Mouse (Mus musculus) megakaryocyte, embryonic 14.5 days (primary cell): Measurements from ENCODE around the gene Pigg. TPM values are rescaled to one million over a fixed set of nuclear protein-coding genes. Genes with fewer than 3 reads are reported as not detected.

ENCODE experiments used
- H3K27me3 ChIP-seq: replicated peaks from 2 replicates; pipeline ENCODE3; 2012; ENCODE audit warnings: inconsistent platforms
- H3K36me3 ChIP-seq: replicated peaks from 2 replicates; pipeline ENCODE3; 2012; ENCODE audit warnings: low read length, inconsistent platforms, mixed read lengths
- H3K4me1 ChIP-seq: 2 replicates; pipeline ENCODE4 v1.6.1; 2012; ENCODE audit warnings: inconsistent platforms
- H3K4me3 ChIP-seq: replicated peaks from 2 replicates; pipeline ENCODE3; 2012; ENCODE audit warnings: moderate library complexity, mild to moderate bottlenecking, inconsistent platforms
- H3K9me3 ChIP-seq: 2 replicates; pipeline ENCODE4 v1.6.1; 2012; ENCODE audit warnings: inconsistent platforms
- FLI1 ChIP-seq: IDR thresholded peaks from 2 replicates; pipeline ENCODE4 v1.6.1; 2012; ENCODE audit warnings: low read length, inconsistent platforms, mixed read lengths
- GATA1 ChIP-seq: IDR thresholded peaks from 3 replicates; pipeline ENCODE4 v1.6.1; 2012; ENCODE audit warnings: mixed read lengths, low read length, inconsistent platforms, borderline replicate concordance
- polyA plus RNA-seq: library from polyadenylated mRNA; stranded (reverse); fragments of >175 nt; gene quantifications from 2 replicates; pipeline ENCODE4 v1.2.3, GENCODE M21; 2012; ENCODE audit warnings: low replicate concordance; ENCODE audit not compliant: insufficient read depth

Gene Pigg
- polyA plus RNA-seq, 1 experiment = 0.55 TPM

- H3K4me1 ChIP-seq = peaks cover 39% of the 10 kb centered on the region
- H3K36me3 ChIP-seq = peaks cover 64% of the 10 kb centered on the region
- H3K9me3 ChIP-seq = peaks cover 14% of the 10 kb centered on the region
- TF ChIP-seq FLI1 (no peak), GATA1 (no peak)
- no peak overlapping the region for H3K4me3 ChIP-seq
- H3K27me3 ChIP-seq = peaks cover 10% of the 10 kb centered on the region
These were observed 37.2 kb downstream of the Pigg start for GRCm38 (mm10) chr5:108349511-108350148.

DNA sequence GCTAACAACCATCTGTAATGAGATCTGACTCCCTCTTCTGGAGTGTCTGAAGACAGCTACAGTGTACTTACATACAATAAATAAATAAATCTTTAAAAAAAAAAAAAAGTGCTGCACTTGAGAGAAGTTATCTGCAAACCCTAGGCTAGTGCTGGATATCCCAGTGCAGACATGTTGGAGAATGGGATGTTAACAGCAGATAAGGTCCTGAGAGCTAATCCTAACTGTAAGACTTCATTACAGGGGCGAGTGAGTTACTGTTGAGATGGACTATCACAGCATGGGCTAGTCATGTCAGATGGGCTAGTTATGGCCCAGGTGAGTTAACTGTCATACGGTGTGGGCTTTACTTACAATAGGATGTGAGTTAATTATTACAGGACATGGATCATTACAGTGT is 41.6 kb downstream of the Pigg start:
- Histone ChIP-seq H3K9me3 (peaks cover 22% of the 10 kb centered on the region), H3K36me3 (peaks cover 40% of the 10 kb centered on the region), H3K4me3 (no peak overlapping the region), H3K27me3 (no peaks in the 10 kb centered on the region), H3K4me1 (peaks cover 31% of the 10 kb centered on the region)
- no peak for TF ChIP-seq GATA1
- TF ChIP-seq FLI1 = no peak

- peaks cover 16% of the 10 kb centered on the region for H3K36me3 ChIP-seq
- H3K4me3 ChIP-seq = no peak overlapping the region
- H3K27me3 ChIP-seq = no peaks in the 10 kb centered on the region
- H3K4me1 ChIP-seq = peaks cover 61% of the 10 kb centered on the region
- peaks cover 14% of the 10 kb centered on the region for H3K9me3 ChIP-seq
- TF ChIP-seq FLI1 (no peak), GATA1 (no peak)
These were observed 45.5 kb downstream of the Pigg start for GRCm38 (mm10) chr5:108357862-108358261.

- Histone ChIP-seq H3K4me1 (peaks cover 67% of the 10 kb centered on the region), H3K27me3 (peaks cover 14% of the 10 kb centered on the region), H3K36me3 (peaks cover 16% of the 10 kb centered on the region), H3K9me3 (peaks cover 13% of the 10 kb centered on the region), H3K4me3 (no peak overlapping the region)
- no peak for TF ChIP-seq FLI1
- no peak for TF ChIP-seq GATA1
These were observed 47.1 kb downstream of the Pigg start for GRCm38 (mm10) chr5:108359491-108359890.

DNA sequence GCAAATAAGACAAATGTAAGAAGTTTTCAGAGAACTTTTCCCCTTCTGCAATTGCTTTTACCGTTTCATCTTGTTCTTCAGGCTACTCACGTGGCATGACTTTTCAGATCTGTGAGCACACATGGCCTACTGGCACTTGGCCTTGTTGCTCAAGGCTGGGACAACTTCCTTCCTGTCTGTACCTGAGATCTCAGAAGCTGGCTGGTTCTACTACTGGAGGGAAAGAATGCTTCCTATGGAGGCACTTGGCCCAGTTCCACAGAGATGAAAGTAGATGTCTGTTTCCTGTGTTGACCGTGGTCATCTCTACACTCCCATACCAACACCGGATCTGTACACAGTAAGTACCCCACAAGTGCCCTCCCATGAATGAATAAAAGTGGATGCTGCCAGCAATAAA is 47.8 kb downstream of the Pigg start:
- peaks cover 21% of the 10 kb centered on the region for H3K27me3 ChIP-seq
- TF ChIP-seq FLI1 (no peak), GATA1 (no peak)
- no peak overlapping the region for H3K4me3 ChIP-seq
- H3K36me3 ChIP-seq = peaks cover 15% of the 10 kb centered on the region
- H3K9me3 ChIP-seq = peaks cover 7% of the 10 kb centered on the region
- peaks cover 74% of the 10 kb centered on the region for H3K4me1 ChIP-seq

GRCm38 (mm10) chr5:108362330-108362729 is 49.9 kb downstream of the Pigg start:
- Histone ChIP-seq H3K27me3 (peaks cover 40% of the 10 kb centered on the region), H3K4me1 (peaks cover 83% of the 10 kb centered on the region), H3K36me3 (peaks cover 5% of the 10 kb centered on the region), H3K9me3 (peaks cover 4% of the 10 kb centered on the region; the same call in 1 of the 2 replicates), H3K4me3 (no peak overlapping the region)
- no peak for TF ChIP-seq FLI1
- TF ChIP-seq GATA1 = no peak

DNA sequence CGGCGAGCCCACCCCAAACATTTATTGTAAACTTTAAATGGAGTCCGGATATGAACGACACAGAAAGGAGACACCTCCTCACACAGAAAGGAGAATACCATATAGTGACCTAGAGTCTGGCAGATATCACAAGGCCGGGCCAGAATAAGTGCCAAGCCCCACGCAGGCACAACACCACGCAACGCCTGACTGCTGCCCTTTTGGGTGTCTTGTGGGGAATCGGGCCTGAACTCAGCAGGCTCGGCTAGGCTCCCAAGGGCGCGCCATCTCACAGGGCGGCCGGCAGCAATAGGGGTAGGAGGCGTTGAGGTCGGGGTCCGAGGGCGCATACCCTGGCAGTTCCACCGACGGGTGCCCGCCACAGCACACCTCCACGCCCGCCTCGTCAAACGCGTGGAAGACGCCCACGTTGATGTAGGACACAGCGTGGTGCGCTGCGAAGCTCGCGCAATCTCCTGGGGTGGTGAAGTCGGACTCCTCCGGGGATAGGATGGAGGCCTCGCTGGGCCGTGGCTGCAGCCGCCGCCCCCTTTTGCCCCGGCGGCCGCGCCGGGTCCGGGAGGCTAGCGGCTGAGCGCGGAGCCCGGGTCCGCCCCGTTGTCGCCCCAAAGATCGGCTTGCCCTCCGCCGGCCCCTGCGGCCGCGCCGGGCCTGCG is 54.0 kb downstream of the Pigg start:
- Histone ChIP-seq H3K36me3 (peaks cover 6% of the 10 kb centered on the region), H3K4me1 (peaks cover 86% of the 10 kb centered on the region), H3K4me3 (peak overlapping the region; percentile 94), H3K27me3 (peaks cover 73% of the 10 kb centered on the region), H3K9me3 (no peaks in the 10 kb centered on the region)
- TF ChIP-seq FLI1 = no peak
- TF ChIP-seq GATA1 = no peak

- Histone ChIP-seq H3K27me3 (peaks cover 75% of the 10 kb centered on the region), H3K9me3 (no peaks in the 10 kb centered on the region), H3K4me1 (peaks cover 86% of the 10 kb centered on the region), H3K4me3 (peak overlapping the region; percentile 94), H3K36me3 (peaks cover 14% of the 10 kb centered on the region)
- no peak for TF ChIP-seq GATA1
- no peak for TF ChIP-seq FLI1
These were observed 54.8 kb downstream of the Pigg start for GRCm38 (mm10) chr5:108366984-108367841.

DNA sequence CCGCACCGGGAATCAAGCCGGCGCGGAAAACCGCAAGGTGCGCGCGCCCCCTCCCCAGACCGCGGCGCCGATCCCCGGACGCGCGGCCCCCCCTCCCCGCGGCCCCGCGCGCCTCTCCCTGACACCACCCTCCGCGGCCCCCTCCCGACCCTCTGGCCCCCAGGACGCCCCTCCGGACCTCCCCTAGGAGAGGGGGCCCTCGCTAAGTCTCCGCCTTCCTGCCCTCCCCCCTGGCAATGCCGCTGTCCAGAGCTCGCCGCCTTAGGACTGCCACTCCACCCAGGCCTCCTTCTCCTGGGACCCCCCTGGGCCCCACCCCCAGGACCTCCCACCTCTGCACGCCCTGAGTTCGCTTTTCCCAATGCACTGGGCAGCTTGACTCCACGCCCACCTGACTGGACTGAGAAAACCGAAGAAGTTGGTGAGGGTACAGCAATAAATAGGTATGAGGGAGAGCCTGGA is 55.5 kb downstream of the Pigg start, which contains the start of gene Gm42517:
Gm42517 (minus strand) TSS at position 52 of the 462 bp plus-strand sequence.
- Histone ChIP-seq H3K4me3 (peak within 1 kb of the TSS; percentile 94), H3K27me3 (peaks cover 75% of the 10 kb centered on the region), H3K4me1 (peaks cover 86% of the 10 kb centered on the region), H3K36me3 (peaks cover 21% of the 10 kb centered on the region), H3K9me3 (no peaks in the 10 kb centered on the region)
- TF ChIP-seq GATA1 (no peak), FLI1 (no peak)

DNA sequence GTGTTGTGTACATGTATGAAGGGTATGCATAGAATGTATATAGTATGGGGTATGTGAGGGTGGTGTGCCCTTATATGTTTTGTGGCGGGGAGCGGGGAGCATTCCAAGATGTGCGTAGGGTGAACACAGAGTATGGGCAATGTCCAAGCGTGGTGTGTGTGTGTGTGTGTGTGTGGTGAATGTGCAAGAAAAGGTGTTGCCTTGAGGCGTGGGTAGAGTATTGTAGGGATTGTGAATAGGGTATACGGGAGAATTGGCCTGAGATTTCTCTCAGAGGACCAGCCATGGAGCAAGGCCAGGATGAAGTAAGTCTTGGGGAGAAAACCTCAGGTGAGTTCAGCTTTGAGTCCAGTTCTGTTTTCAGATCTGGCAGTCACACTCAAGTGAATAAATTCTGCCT is 56.0 kb downstream of the Pigg start:
- H3K4me1 ChIP-seq = peaks cover 84% of the 10 kb centered on the region
- H3K36me3 ChIP-seq = peaks cover 21% of the 10 kb centered on the region
- H3K4me3 ChIP-seq = peak overlapping the region; percentile 94
- H3K9me3 ChIP-seq = no peaks in the 10 kb centered on the region
- TF ChIP-seq FLI1 (no peak), GATA1 (no peak)
- peaks cover 70% of the 10 kb centered on the region for H3K27me3 ChIP-seq
